Mouse (Mus musculus) heart, adult 2 months (tissue): ENCODE measurements around the gene Dtymk.

Experiments
- EP300 ChIP-seq: fragments of 200-500 bp; IDR thresholded peaks from 2 replicates; pipeline ENCODE4 v1.6.1; 2011; ENCODE audit warnings: low read depth, low read length, control low read depth; ENCODE audit not compliant: insufficient read depth
- POLR2A ChIP-seq: fragments of 200-500 bp; IDR thresholded peaks from 2 replicates; pipeline ENCODE4 v1.6.1; 2011; ENCODE audit warnings: mild to moderate bottlenecking, low read depth, low read length, control low read depth; ENCODE audit not compliant: insufficient read depth

DNA sequence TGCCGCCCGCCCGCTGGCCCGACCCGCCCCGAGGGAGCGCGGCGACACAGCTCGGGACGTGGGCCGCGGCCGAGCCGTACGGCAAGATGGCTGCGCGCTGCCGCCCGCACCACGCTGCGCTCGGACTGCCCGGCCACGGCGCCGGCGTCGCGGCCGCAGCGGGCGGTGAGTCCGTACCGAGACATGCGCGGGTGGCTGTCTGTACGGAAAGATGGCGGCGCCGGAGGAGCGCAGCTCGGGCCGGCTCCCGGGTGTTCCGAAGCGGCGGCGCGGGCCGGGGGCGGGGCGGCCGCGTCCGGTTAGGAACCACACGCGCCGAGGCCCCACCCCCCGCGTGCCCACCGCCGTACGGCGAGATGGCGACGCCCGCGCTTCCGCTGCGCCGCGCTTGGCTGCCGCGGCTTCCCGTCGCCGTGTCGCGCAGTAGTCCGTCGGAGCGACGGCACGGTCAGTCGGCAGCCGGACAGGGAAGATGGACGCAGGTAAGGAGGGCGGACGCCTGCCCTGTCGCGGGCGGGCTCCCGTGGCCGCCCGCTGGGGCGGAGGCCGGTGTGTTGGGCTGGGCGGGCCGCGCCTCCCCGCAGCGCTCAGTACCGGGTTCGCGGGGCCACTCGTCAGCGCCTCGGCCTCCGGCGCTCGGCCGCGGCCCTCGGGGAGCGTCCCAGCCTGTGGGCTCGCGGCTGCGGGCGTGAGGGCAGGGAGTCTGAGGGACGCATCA lies 47.0 kb downstream of the Dtymk start, which contains the start of gene Thap4:
- TF ChIP-seq POLR2A (peak; percentile 74; the same call in 1 of the 2 replicates), EP300 (no peak)
